In the genomic region with DNA sequence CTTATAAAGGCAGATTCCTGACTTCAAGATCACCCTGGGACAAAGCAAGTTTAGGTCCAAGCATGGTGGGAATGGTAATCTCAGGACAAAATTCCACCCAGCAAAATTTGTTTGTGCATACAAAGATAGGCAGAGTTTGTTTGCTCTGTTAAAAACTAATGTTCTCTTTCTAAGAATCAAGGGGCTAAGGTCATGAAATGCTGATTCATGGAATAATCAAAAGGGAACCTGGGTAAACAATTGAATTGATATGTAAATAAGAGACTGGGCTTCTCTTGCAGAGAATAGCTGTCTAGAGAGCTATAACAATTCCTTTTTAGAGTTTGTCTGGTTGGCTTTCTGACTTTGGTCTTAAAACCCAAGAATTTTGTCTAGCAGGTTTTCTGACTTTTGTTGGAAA, we compare ENCODE assay signal across 27 mouse cellular contexts.
"Had no signal": no experiment of that assay in that cellular context is flagged by ENCODE, and none has a peak within 500 bp of the region (broad histone marks: within the 10 kb centered on the region; RNA-seq: fewer than 3 reads in every experiment).

No protein-coding gene starts in this region.

- DNase-seq: cerebellum, adult 8-10 months; cerebellum, adult 9-10 months; cerebellum, adult 9-11 months; cerebellum, postnatal 10 days; cerebellum, postnatal 14 days; cerebellum, postnatal 25 days; cerebellum, postnatal 36 days; embryo, embryonic 11 days; forebrain, postnatal 0 days; gastrocnemius, adult 2 months; gastrocnemius, postnatal 10 days; gastrocnemius, postnatal 14 days; gastrocnemius, postnatal 25 days; gastrocnemius, postnatal 36 days; heart, adult 11 months; heart, adult 2 months had no signal

- ATAC-seq: forebrain, embryonic 13.5 days; forebrain, embryonic 14.5 days; forebrain, embryonic 15.5 days; forebrain, embryonic 16.5 days; forebrain, postnatal 0 days had no signal

- H3K4me3 ChIP-seq: embryonic facial prominence, embryonic 10.5 days; embryonic facial prominence, embryonic 12.5 days; embryonic facial prominence, embryonic 13.5 days; embryonic facial prominence, embryonic 15.5 days; erythroblast, embryonic 14.5 days; forebrain, embryonic 10.5 days; forebrain, embryonic 12.5 days; forebrain, embryonic 13.5 days; forebrain, embryonic 15.5 days; gastrocnemius, adult 2 months; heart, adult 2 months had no signal

- H3K9me3 ChIP-seq: embryonic facial prominence, embryonic 10.5 days; embryonic facial prominence, embryonic 12.5 days; embryonic facial prominence, embryonic 13.5 days; embryonic facial prominence, embryonic 15.5 days; forebrain, embryonic 10.5 days; forebrain, embryonic 12.5 days; forebrain, embryonic 13.5 days; forebrain, embryonic 15.5 days had no signal

- H3K4me2 ChIP-seq: embryonic facial prominence, embryonic 12.5 days; embryonic facial prominence, embryonic 13.5 days; embryonic facial prominence, embryonic 15.5 days; forebrain, embryonic 12.5 days; forebrain, embryonic 13.5 days; forebrain, embryonic 15.5 days had no signal

- H3K36me3 ChIP-seq: embryonic facial prominence, embryonic 10.5 days; embryonic facial prominence, embryonic 12.5 days; embryonic facial prominence, embryonic 13.5 days; embryonic facial prominence, embryonic 15.5 days; forebrain, embryonic 10.5 days; forebrain, embryonic 12.5 days; forebrain, embryonic 15.5 days had no signal

- H3K4me1 ChIP-seq: embryonic facial prominence, embryonic 10.5 days; embryonic facial prominence, embryonic 12.5 days; embryonic facial prominence, embryonic 13.5 days; embryonic facial prominence, embryonic 15.5 days; forebrain, embryonic 10.5 days; forebrain, embryonic 12.5 days; forebrain, embryonic 13.5 days; forebrain, embryonic 15.5 days had no signal

- H3K27ac ChIP-seq: embryonic facial prominence, embryonic 10.5 days; embryonic facial prominence, embryonic 12.5 days; embryonic facial prominence, embryonic 13.5 days; embryonic facial prominence, embryonic 15.5 days; forebrain, embryonic 10.5 days; forebrain, embryonic 12.5 days; forebrain, embryonic 13.5 days; forebrain, embryonic 15.5 days; gastrocnemius, adult 2 months; heart, adult 2 months had no signal

- H3K27me3 ChIP-seq: embryonic facial prominence, embryonic 12.5 days; embryonic facial prominence, embryonic 13.5 days; embryonic facial prominence, embryonic 15.5 days; forebrain, embryonic 12.5 days; forebrain, embryonic 13.5 days; forebrain, embryonic 15.5 days had no signal

- H3K9ac ChIP-seq: embryonic facial prominence, embryonic 12.5 days; embryonic facial prominence, embryonic 13.5 days; embryonic facial prominence, embryonic 15.5 days; forebrain, embryonic 12.5 days; forebrain, embryonic 13.5 days; forebrain, embryonic 15.5 days; forebrain, postnatal 0 days had no signal
